Mouse (Mus musculus) R1 (cell line): ENCODE results near the gene Gm45753.

ENCODE experiments used
- DNase-seq: peaks from one replicate; pipeline ENCODE4 v3.0.0-alpha.2; 2018; ENCODE audit warnings: low read depth, low spot score

Gm45753 gene

DNA sequence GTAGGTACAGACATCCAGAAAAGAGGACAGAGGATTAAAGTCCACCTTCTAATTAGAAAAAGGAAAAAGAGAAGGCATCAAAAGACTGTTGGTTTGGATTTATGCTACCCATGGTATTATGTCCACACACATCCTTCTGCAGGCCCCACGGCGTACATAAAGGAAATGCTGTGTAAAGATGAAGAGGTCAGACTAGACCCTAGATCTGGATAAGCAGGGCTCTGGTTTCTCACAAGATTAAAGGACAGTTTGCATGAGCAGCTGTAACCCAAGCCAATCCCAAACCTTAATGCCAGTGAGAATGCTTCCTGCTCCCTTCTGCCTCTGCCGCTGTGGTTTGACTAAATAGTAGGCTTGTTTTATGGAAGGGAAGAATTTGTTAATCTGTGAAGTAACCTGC, 30.8 kb downstream of the Gm45753 start:
- DNase-seq: no peak

DNA sequence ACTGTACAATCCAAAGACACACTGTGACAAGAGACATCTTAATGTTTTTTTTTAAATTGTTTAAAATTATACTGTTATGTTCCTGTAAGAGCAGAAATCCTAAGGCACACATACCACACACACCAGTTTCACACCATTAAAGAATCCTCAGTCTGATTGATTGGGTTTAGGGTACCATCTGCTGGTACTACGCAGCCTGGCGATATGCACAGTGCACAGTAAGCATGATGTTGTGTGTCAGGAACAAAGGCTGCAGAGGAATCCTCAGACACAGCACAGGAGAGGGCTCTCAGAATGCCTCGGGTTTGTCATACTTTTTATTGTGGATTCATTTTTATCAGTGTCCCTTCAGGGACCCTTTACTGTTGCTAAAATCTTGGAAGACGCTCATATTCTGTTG, 33.9 kb downstream of the Gm45753 start:
- DNase-seq: no peak

DNA sequence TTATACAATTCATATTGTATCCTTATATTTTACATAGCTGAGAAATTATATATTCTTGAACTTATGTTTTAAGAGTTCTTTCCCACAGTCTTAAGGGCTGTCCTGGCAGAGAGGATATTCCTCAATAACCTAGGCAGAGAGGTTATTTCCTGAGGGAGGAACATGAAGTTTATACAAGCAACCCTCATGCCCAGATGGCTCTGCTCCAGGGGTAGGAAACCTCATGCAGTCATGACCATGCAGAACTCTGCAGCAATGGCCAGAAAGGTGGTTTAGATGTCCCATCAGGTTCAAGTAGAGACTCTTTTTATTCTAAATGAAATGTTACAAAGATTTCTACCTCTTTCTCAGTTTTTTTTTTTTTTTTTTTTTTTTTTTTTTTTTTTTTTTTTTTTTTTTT, 39.2 kb downstream of the Gm45753 start:
- no peak for DNase-seq

DNA sequence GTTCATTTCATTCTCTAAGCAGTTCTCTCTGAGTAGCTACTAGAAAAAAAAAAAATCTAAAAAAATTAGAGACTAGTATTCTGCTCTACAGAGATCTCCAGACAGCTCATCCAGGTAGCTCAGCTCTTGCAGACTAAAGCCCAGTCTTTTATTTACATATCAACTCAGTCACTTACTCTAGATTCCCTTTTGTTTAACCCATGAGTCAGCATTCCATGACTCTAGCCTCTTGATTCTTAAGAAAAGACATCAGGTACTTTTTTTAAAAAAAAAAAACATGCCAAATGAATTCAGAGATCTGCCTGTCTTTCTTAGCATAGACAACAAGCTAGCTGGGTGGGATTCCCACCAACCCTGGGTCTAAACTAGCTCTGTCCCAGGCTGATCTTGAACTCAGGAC, 39.8 kb downstream of the Gm45753 start:
- DNase-seq: peak; percentile 52

DNA sequence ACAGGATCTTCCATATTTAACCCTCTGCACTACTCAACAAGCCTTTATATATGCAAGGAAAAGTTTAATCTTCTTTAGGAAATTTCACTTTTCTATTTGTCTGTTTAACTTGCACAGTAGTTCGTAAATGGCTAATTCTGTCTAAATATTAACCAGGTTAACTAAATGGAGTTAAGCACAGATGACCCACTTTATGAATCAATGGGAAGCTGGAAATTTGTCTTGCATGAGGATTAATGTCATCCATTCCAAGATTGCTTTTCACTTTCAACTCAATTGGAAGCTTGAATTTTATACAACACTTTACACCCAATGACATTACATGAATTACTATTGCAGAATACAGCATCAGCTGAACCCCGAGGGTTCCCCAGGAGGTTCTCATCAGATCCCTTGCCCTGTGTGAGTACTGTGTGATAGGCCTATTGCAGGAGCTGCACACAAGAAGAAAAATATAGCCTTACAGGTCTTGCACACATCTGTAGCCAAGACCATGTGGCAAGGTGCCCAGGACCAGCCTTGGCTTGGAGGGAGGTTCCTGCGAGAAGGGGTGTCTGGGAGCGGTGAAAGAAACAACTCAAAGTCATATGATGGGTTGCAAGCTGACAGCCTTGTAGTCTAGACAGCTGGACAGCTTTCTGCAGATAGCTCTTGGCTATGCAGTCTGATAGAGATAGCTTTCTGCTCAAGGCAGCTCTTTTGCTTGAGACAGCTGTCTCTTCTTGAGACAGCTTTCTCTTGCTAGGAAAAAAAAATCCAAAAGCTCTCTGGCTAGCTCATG, 40.5 kb downstream of the Gm45753 start:
- DNase-seq: no peak

DNA sequence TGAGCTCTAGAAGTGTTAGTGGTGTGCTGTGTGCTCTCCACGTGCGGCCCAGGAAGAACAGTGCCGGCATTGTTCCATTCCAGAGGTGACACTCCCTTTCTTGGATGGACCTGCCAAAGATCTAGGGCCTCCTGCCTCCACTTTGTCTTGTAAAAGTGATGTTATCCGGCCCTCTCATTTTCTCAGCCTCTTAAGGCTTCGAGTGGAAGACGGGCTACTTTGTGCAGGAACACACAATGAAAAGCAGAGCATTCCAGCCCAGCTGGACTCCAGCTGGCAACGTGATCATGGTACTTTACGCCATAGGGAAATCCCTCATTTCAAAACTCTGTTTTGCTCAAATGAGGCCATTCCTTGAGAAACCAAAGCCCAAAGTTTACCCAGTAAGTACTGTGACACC, 41.3 kb downstream of the Gm45753 start:
- DNase-seq: peak; percentile 95

DNA sequence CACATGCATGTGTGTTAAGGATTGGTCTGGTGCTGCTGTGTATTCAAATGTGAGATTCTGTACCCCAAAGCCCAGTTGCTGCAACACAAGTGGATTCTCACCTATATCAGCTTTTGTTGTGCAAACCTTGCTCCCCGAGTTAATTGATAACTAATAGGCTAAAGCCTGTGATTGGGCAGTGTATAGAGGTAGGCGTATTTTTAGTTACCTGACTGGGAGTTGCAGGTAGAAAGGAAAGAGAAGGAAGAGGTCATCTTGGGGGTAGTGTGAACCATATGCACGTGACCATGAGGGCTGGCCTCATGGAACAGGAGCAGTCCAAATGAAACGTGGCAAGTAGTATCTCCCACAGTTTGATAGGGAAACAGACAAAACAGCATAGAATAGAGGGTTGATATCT, 43.3 kb downstream of the Gm45753 start:
- no peak for DNase-seq

DNA sequence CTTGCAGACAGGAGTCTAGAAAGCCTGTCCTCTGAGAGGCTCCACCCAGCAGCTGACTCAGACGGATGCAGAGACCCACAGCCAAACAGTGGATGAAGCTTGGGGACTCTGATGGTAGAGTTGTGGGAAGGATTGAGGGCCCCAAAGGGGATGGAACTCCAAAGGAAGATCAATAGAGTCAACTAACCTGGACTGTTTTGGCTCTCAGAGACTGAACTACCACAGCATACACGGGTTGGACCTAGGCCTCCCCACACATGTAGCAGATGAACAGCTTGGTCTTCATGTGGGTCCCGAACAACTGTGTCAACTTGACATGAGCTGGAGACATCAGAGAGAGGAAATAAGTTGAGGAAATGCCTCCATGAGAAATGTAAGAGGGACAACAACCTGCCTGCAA, 45.4 kb downstream of the Gm45753 start:
- DNase-seq: no peak

DNA sequence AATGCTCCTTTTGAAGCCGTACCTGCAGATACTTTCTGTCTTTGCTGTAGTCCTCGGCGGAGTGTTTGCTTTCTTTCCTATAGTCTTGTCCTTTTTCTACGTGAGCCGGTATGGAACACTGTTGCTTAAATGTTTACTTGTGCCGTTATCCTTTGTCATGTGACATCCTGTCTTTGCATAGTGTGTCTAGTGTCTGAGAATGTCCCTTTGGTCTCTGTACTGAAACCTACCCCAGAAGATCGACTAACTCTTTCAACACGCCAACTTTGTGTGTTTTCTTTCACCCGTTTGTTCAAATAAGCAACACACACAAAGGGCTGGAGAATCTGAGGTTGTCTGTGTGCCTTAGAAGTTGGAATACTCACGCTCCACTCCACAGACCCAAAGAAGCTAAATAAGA, 46.3 kb downstream of the Gm45753 start, which contains the start of gene F11:
TSS of gene F11 (minus strand) at position 112 of the 400 bp plus-strand sequence.
- DNase-seq: no peak

DNA sequence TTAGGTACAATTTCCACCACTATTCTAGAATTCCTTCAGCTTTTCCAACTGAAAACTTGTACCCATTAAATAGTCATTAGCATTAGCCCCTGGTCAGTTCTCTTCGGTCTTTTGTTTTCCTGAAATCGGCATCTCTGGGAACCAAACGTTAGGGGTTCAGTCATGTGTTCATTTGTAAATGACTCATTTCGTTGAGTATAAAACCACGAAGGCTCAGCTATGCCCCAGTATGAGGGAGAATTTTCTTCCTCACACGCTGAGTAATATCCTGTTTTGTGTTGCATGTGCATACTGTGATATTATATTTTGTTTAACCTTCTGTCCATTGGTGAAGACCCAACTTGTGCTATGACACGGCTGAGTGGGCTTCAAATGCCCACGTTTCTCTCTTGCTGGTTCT, 49.8 kb downstream of the Gm45753 start:
- no peak for DNase-seq

DNA sequence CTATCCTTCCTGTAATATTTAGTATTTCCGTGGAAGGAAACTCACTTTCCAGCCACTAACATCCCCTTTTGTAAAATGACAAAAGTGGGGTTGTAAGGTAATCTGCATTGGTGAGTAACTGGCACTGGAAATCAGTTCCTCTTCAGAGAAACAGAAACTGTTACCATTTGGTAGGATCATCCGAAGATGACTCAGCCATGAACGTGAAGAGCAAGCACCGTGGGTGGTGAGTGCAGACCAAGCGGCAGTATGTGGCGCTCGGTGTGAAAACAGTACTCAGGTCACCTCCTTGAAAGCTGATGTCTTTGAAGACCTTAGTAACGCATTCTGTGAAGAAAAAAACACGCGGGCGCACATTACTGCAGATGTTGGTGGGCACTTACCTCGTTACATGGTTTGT, 53.2 kb downstream of the Gm45753 start:
- DNase-seq: no peak

DNA sequence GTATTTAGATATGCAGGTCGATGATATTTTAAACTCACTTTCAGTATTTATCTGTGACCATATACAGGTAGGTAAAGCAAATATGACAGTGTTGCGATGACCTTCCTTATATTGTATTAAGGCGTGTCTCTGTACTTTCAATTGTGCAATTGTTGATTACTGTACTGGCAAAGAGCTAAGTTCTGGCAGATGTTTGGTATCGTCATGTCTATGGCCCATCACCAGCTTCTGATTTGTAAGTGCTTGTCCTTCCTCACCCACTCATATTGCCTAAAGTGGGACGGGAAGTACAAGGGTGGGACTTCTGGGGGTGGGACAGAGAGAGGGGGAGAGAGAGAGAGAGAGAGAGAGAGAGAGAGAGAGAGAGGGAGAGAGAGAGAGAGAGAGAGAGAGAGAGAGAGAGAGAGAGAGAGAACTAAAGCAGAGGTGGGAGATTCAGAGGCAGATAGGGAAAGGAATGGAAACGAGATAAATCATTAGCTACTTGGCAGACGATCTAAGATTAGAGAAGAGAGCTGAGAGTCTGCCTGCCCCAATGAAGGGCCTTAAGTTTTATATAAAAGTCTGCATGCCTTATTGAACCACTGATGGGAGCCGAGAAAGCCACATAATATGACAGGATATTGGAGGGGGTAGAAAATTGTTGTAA, 53.9 kb downstream of the Gm45753 start:
- no peak for DNase-seq

DNA sequence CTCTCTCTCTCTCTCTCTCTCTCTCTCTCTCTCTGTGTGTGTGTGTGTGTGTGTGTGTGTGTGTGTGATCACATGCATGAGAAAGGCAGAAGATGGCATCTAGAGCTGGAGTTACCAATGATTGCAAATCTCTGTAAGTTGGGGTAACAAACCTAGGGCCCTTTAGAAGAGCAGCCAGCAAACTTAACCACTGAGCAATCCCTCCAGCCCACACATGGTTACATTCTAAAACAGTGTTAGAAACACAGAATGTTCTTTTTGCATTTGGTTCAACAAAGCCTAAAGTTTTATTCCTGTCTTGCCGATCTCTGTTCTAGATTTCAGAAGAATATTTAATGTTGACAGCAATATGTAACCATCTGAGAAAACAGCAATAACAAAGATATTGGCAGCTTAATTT, 54.7 kb downstream of the Gm45753 start:
- DNase-seq: no peak

DNA sequence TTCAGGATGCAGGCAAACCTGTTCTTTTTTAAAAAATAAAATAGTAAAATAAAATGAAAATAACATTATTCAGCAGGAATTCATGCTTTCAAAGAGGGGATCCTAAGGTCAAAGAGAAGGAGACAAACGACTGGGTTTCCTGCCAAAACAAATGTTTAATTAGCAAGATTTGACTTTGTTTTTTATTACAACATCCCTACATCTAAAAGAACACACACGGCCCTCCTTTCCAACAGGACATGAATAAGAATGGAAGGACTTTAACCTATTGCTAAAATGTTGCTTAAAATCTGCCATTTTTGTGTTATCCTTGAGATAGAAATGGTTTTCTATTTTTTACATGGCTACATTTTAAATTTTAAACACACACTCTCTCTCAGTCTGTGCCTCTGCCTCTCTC, 55.2 kb downstream of the Gm45753 start:
- no peak for DNase-seq

DNA sequence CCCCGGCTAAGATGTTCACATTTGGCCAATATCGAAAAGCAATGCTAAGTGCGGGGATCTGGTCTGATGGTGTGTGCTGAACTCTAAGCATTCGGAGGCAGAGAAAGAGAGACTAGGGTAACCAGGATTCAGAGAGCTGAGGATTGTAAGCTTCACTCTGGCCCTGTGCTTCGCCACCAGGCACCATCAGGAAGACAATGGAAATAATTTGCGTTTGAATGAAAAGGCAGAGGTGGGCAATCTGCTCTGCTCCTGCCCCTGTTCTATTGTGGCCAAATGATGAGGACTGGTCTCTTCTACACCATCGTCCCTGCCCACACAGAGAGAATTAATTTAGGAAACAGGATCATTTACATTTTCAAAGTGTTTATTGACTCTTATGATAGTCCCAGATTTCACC, 62.0 kb downstream of the Gm45753 start:
- peak; percentile 54 for DNase-seq

DNA sequence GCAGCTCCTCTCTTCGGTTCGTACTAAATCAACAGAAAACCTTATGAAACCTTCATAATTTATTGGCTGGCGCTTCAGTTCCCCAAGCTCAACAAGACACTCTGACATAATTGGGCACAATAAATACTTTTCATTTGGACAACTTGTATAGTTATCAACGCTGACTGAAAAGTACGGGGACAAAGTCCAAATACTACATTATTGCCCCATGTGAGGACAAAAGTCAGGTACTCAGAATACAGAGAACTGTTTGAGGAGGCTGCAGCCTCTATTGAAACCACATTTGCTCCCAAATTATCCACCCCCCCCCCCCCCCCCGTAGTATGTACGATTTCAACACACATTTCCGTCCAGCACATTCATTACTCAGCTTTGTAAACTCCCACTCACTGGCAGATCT, 68.9 kb downstream of the Gm45753 start:
- DNase-seq: no peak

DNA sequence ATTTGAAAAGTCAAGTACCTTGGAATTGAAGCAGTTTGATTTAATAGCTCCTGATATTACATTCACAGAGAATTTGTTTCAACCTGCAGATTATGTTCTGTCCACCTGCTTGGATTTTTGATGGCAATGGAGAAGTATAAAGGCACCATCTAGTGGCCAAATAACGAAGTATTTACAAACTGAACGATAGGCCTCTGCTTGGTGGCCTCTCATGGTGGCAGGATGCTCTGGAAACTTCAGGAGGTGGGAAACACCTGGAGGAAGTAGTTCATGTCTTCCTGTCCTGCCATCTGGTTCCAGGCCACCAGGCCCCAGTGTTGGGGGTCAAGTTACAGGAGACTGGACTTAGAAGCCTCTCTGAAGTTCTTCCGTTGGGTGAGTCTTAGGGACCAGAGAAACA, 70.0 kb downstream of the Gm45753 start:
- peak; percentile 52 for DNase-seq

DNA sequence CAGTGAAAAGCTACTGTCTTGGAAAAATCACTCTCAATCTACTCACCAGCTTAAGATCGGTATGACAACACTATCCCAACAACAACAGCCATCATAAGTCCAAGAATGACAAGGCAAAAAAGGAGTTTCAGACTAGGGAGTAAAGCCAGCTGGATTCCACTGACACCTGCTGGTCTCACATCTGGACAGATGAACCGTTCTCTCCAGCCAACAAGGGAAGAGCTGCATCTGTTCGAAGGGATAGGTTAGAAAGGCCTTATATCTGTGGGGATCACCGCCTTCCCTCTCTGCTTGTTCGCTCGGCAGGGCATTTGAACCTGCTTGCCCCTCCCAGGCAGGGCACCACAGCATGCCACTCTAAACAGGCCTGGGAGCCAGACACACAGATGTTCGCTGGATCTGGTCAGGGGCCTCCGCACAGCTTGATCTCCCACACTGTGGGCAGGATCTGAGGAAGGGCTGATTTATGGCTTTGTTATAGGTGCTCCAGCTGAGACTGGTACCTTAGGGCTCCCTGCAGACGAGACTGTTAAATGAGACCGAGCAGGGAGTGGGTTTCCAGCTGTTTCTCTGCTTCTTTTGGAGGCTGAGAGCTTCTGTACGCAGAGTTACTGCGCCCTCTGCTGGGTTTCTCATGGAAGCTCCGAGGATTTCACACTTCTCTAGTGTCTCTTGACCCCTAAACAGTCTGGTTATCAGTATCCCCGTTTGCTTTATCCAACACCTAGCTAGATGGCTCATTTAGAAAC, 71.9 kb downstream of the Gm45753 start:
- peak; percentile 86 for DNase-seq

DNA sequence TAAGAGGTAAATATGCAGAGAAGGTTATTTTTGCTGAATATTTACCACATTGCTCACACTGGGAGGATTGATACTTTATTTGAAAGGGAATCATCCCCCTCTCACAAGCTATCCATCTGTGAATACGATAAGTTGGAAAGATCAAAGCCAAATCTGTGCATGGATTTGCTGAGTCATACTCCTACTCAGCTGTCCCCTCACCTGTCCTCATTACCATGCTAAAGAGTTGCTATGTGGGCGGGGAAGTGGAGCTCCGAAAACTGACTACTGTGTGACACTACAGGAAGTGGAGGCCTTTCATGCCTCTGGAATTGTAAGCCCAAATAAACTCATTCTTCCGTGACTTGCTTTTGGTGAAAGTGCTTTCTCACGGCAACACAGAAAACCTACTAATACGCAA, 73.0 kb downstream of the Gm45753 start:
- peak; percentile 82 for DNase-seq

DNA sequence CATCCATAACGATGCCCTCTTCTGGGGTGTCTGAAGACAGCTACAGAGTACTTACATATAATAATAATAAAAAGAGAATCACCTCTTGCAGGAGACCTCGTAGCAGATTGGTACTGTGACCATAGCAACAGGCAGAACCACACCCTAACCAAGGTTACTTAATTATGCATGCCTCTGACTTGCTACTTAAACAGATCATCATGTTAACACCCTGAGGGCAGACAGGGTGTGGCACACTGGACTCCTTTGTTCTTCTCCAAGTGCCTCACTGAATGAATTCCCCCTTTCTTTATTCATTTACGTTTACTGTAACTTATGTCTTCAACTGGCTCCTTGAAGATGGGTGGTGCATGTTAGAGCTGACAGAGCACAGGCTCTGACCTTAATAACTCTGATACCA, 75.0 kb downstream of the Gm45753 start:
- DNase-seq: peak; percentile 93
